Mouse (Mus musculus) spleen, adult 2 months (tissue): ENCODE measurements around the gene Fxn. TPM values are rescaled to one million over a fixed set of nuclear protein-coding genes. Genes with fewer than 3 reads are reported as not detected.

Experiments
- DNase-seq, 2 experiments: peaks; one replicate each; pipeline versions ENCODE4 v3.0.0 to v3.0.0-alpha.2; 2012 to 2021; ENCODE audit warnings: low spot score in 2 of 2, low read depth in 1 of 2
- H3K27ac ChIP-seq: fragments of 200-500 bp; 2 replicates; pipeline ENCODE4 v1.5.1; 2012; ENCODE audit warnings: low read length, inconsistent platforms; ENCODE audit not compliant: insufficient read depth
- H3K27me3 ChIP-seq: fragments of 200-500 bp; 2 replicates; pipeline ENCODE4 v1.6.1; 2012; ENCODE audit warnings: mild to moderate bottlenecking, moderate library complexity, low read length, inconsistent platforms; ENCODE audit not compliant: control insufficient read depth, insufficient read depth
- H3K36me3 ChIP-seq: fragments of 200-500 bp; 2 replicates; pipeline ENCODE4 v1.6.1; 2012; ENCODE audit warnings: mild to moderate bottlenecking, low read length, inconsistent platforms; ENCODE audit not compliant: control insufficient read depth, insufficient read depth
- H3K4me1 ChIP-seq: fragments of 200-500 bp; 2 replicates; pipeline ENCODE4 v1.6.1; 2011; ENCODE audit warnings: inconsistent platforms; ENCODE audit not compliant: control insufficient read depth, insufficient read depth, insufficient read length
- H3K4me3 ChIP-seq: fragments of 200-500 bp; 2 replicates; pipeline ENCODE4 v1.5.1; 2011; ENCODE audit warnings: mild to moderate bottlenecking, inconsistent platforms; ENCODE audit not compliant: insufficient read depth, insufficient read length; ENCODE audit errors: extremely low read depth
- CTCF ChIP-seq: fragments of 200-500 bp; IDR thresholded peaks from 2 replicates; pipeline ENCODE4 v1.5.1; 2011; ENCODE audit warnings: mild to moderate bottlenecking, inconsistent platforms; ENCODE audit not compliant: insufficient read depth, insufficient read length, insufficient replicate concordance; ENCODE audit errors: extremely low read depth
- POLR2A ChIP-seq: fragments of 200-500 bp; IDR thresholded peaks from 2 replicates; pipeline ENCODE4 v1.6.1; 2011; ENCODE audit warnings: low read depth, low read length, inconsistent platforms
- WGBS: fragments of 180-500 bp; shearing (Covaris S2); methylation state at CpG from one replicate; pipeline ENCODE4 v1.1.7; 2018; 5-methylcytosine and 5-hydroxymethylcytosine counted together
- polyA plus RNA-seq: library from polyadenylated mRNA; depleted of rRNA; stranded (reverse); fragments of >200 nt; gene quantifications from 2 replicates; pipeline ENCODE4 v1.2.3, GENCODE M21; 2012

The Fxn gene
- polyA plus RNA-seq, 1 experiment: 6.2 TPM

GRCm38 (mm10) chr19:24321211-24321899 is 41.0 kb upstream of the Fxn start:
- H3K36me3 ChIP-seq: no peaks in the 10 kb centered on the region
- H3K27ac ChIP-seq: no peak overlapping the region
- H3K27me3 ChIP-seq: no peaks in the 10 kb centered on the region
- TF ChIP-seq CTCF (no peak), POLR2A (no peak)
- WGBS: 95% methylated on average over 6 of the region's 6 CpGs
- H3K4me1 ChIP-seq: no peaks in the 10 kb centered on the region
- no peak for DNase-seq
- no peak overlapping the region for H3K4me3 ChIP-seq

GRCm38 (mm10) chr19:24318172-24318571 is 37.8 kb upstream of the Fxn start:
- 93% methylated on average over 10 of the region's 10 CpGs for WGBS
- H3K36me3 ChIP-seq: no peaks in the 10 kb centered on the region
- H3K27me3 ChIP-seq: no peaks in the 10 kb centered on the region
- no peak overlapping the region for H3K4me3 ChIP-seq
- no peak for DNase-seq
- H3K4me1 ChIP-seq: no peaks in the 10 kb centered on the region
- H3K27ac ChIP-seq: no peak overlapping the region
- TF ChIP-seq POLR2A (no peak), CTCF (no peak)

- DNase-seq: no peak
- no peaks in the 10 kb centered on the region for H3K36me3 ChIP-seq
- no peaks in the 10 kb centered on the region for H3K4me1 ChIP-seq
- H3K27me3 ChIP-seq: no peaks in the 10 kb centered on the region
- no peak overlapping the region for H3K4me3 ChIP-seq
- no peak overlapping the region for H3K27ac ChIP-seq
- 89% methylated on average over 2 of the region's 2 CpGs for WGBS
- TF ChIP-seq CTCF (no peak), POLR2A (no peak)
These were observed 37.3 kb upstream of the Fxn start for GRCm38 (mm10) chr19:24317731-24318130.

- TF ChIP-seq CTCF (no peak), POLR2A (no peak)
- 91% methylated on average over 15 of the region's 15 CpGs for WGBS
- no peak for DNase-seq
These were observed 36.7 kb upstream of the Fxn start for GRCm38 (mm10) chr19:24317038-24317591.

GRCm38 (mm10) chr19:24316060-24316725 is 35.8 kb upstream of the Fxn start:
- H3K4me1 ChIP-seq: no peaks in the 10 kb centered on the region
- no peaks in the 10 kb centered on the region for H3K36me3 ChIP-seq
- H3K27me3 ChIP-seq: no peaks in the 10 kb centered on the region
- H3K4me3 ChIP-seq: no peak overlapping the region
- TF ChIP-seq POLR2A (no peak), CTCF (no peak)
- WGBS: 94% methylated on average over 9 of the region's 9 CpGs
- H3K27ac ChIP-seq: no peak overlapping the region
- DNase-seq: no peak

More at GRCm38 (mm10) chr19:24317038-24317591, 36.7 kb upstream of the Fxn start:
- Histone ChIP-seq H3K27me3 (no peaks in the 10 kb centered on the region), H3K36me3 (no peaks in the 10 kb centered on the region), H3K4me1 (no peaks in the 10 kb centered on the region), H3K27ac (no peak overlapping the region), H3K4me3 (no peak overlapping the region)

GRCm38 (mm10) chr19:24315234-24315633 is 34.8 kb upstream of the Fxn start:
- Histone ChIP-seq H3K4me3 (no peak overlapping the region), H3K36me3 (no peaks in the 10 kb centered on the region), H3K27ac (no peak overlapping the region), H3K27me3 (no peaks in the 10 kb centered on the region), H3K4me1 (no peaks in the 10 kb centered on the region)
- no peak for TF ChIP-seq CTCF
- no peak for TF ChIP-seq POLR2A
- DNase-seq: no peak
- 98% methylated on average over 4 of the region's 4 CpGs for WGBS

- no peak for TF ChIP-seq POLR2A
- TF ChIP-seq CTCF: no peak
- H3K27me3 ChIP-seq: no peaks in the 10 kb centered on the region
- WGBS: 97% methylated on average over 11 of the region's 11 CpGs
- no peaks in the 10 kb centered on the region for H3K36me3 ChIP-seq
- no peak overlapping the region for H3K4me3 ChIP-seq
- H3K4me1 ChIP-seq: no peaks in the 10 kb centered on the region
- no peak for DNase-seq
- H3K27ac ChIP-seq: no peak overlapping the region
These were observed 34.3 kb upstream of the Fxn start for GRCm38 (mm10) chr19:24314676-24315075.
